Mouse (Mus musculus) ES-E14 (cell line): ENCODE data around the gene Ltk.

Experiments used
- HCFC1 ChIP-seq: IDR thresholded peaks from 2 replicates; pipeline ENCODE4 v1.6.1; 2012; ENCODE audit warnings: low read length, inconsistent platforms, borderline replicate concordance; ENCODE audit not compliant: insufficient read depth
- ZNF384 ChIP-seq: IDR thresholded peaks from 2 replicates; pipeline ENCODE4 v1.6.1; 2012; ENCODE audit warnings: low read depth, low read length, inconsistent platforms

DNA sequence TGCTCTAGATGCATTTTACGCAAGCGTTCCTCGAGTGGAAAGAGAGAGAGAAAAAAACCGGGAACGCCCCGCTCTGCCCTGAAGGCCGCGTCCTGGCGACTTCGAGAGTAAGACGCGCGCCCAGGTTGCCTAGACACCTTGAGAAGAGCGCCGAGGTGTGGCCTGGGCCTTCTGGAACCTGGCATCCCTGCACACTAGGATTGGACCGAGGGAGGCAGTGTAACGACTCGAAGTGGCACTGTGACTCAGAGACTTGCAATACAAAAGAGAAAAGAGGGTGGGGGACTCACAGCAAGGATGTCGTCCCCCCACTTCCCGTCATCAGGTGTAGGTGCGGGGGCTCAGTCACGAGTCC, 16.4 kb downstream of the Ltk start:
- TF ChIP-seq ZNF384 (no peak), HCFC1 (no peak)
